Mouse (Mus musculus): ENCODE measurements around the gene Nfe2l2. TPM values are rescaled to one million over a fixed set of nuclear protein-coding genes. Genes with fewer than 3 reads are reported as not detected.

Nfe2l2 gene
- total RNA-seq, 2 experiments from 2014 or later: 27.6 to 29.6 TPM

- DNase-seq: no peak
Observed at GRCm38 (mm10) chr2:75714766-75715165, 10.3 kb upstream of the Nfe2l2 start.

- no peak for DNase-seq
Observed at GRCm38 (mm10) chr2:75713083-75713482, 8.6 kb upstream of the Nfe2l2 start.

GRCm38 (mm10) chr2:75707420-75707819, 3.0 kb upstream of the Nfe2l2 start:
- DNase-seq: no peak

GRCm38 (mm10) chr2:75706435-75706834, 2.0 kb upstream of the Nfe2l2 start:
- no peak for DNase-seq

- no peak for DNase-seq
Observed at GRCm38 (mm10) chr2:75705162-75705752, 816 bp upstream of the Nfe2l2 start.

GRCm38 (mm10) chr2:75703375-75704181, 863 bp downstream of the Nfe2l2 start:
- DNase-seq: peak; percentile 93

- no peak for DNase-seq
Observed at GRCm38 (mm10) chr2:75702588-75702976, 1.9 kb downstream of the Nfe2l2 start.

GRCm38 (mm10) chr2:75701822-75702587, 2.4 kb downstream of the Nfe2l2 start:
- DNase-seq: no peak

- no peak for DNase-seq
Observed at GRCm38 (mm10) chr2:75701207-75701606, 3.2 kb downstream of the Nfe2l2 start.

- DNase-seq: no peak
Observed at GRCm38 (mm10) chr2:75700543-75700942, 3.9 kb downstream of the Nfe2l2 start.

GRCm38 (mm10) chr2:75698874-75699273, 5.6 kb downstream of the Nfe2l2 start:
- no peak for DNase-seq

- no peak for DNase-seq
Observed at GRCm38 (mm10) chr2:75698007-75698406, 6.4 kb downstream of the Nfe2l2 start.

- no peak for DNase-seq
Observed at GRCm38 (mm10) chr2:75697222-75697621, 7.2 kb downstream of the Nfe2l2 start.

GRCm38 (mm10) chr2:75696371-75696770, 8.1 kb downstream of the Nfe2l2 start:
- no peak for DNase-seq

GRCm38 (mm10) chr2:75695676-75696350, 8.6 kb downstream of the Nfe2l2 start:
- peak; percentile 3 for DNase-seq

- DNase-seq: peak; percentile 2
Observed at GRCm38 (mm10) chr2:75694926-75695325, 9.5 kb downstream of the Nfe2l2 start.

GRCm38 (mm10) chr2:75692369-75692768, 12.1 kb downstream of the Nfe2l2 start:
- no peak for DNase-seq

GRCm38 (mm10) chr2:75691316-75691715, 13.1 kb downstream of the Nfe2l2 start:
- peak; percentile 4 for DNase-seq

GRCm38 (mm10) chr2:75690656-75691055, 13.8 kb downstream of the Nfe2l2 start:
- peak; percentile 1 for DNase-seq

GRCm38 (mm10) chr2:75689482-75690158, 14.8 kb downstream of the Nfe2l2 start:
- DNase-seq: no peak

GRCm38 (mm10) chr2:75688901-75689300, 15.5 kb downstream of the Nfe2l2 start:
- DNase-seq: no peak

Measured in gastrocnemius, postnatal 25 days (tissue).